Mouse (Mus musculus): Measurements from ENCODE around the gene Zfp523.
A peak's percentile ranks its signal among the peaks of the same experiment; 100 is the strongest.
"Not testable (repeated sequence)": the region's sequence is repeated elsewhere in the genome, so short reads cannot be mapped to it uniquely, and the experiment has no call there.

Gene Zfp523

GRCm38 (mm10) chr17:28212391-28212790 is 35.5 kb downstream of the Zfp523 start:
- DNase-seq (ENCODE audit: low read depth) = no peak

GRCm38 (mm10) chr17:28213236-28213635 is 36.3 kb downstream of the Zfp523 start:
- DNase-seq (ENCODE audit: low read depth) = no peak

GRCm38 (mm10) chr17:28216791-28217190 is 39.9 kb downstream of the Zfp523 start:
- no peak for DNase-seq (ENCODE audit: low read depth)

- DNase-seq (ENCODE audit: low read depth) = no peak
Measured at GRCm38 (mm10) chr17:28217721-28218649, 41.1 kb downstream of the Zfp523 start.

GRCm38 (mm10) chr17:28222463-28222862 is 45.5 kb downstream of the Zfp523 start:
- not testable (repeated sequence) for DNase-seq (ENCODE audit: low read depth)

- DNase-seq (ENCODE audit: low read depth) = peak; percentile 97
Measured at GRCm38 (mm10) chr17:28223561-28224391, 46.8 kb downstream of the Zfp523 start.

- DNase-seq (ENCODE audit: low read depth) = no peak
Measured at GRCm38 (mm10) chr17:28224615-28225014, 47.7 kb downstream of the Zfp523 start.

- no peak for DNase-seq (ENCODE audit: low read depth)
Measured at GRCm38 (mm10) chr17:28226014-28226413, 49.1 kb downstream of the Zfp523 start.

- DNase-seq (ENCODE audit: low read depth) = no peak
Measured at GRCm38 (mm10) chr17:28230486-28230885, 53.6 kb downstream of the Zfp523 start.

- DNase-seq (ENCODE audit: low read depth) = no peak
Measured at GRCm38 (mm10) chr17:28231026-28231736, 54.3 kb downstream of the Zfp523 start.

GRCm38 (mm10) chr17:28232475-28233060 is 55.6 kb downstream of the Zfp523 start, which contains the start of gene Ppard:
Gene Ppard, plus strand, starts transcription at chr17:28232700.
- DNase-seq (ENCODE audit: low read depth) = peak; percentile 94

GRCm38 (mm10) chr17:28233091-28233731 is 56.3 kb downstream of the Zfp523 start:
- DNase-seq (ENCODE audit: low read depth) = no peak

- no peak for DNase-seq (ENCODE audit: low read depth)
Measured at GRCm38 (mm10) chr17:28234641-28235040, 57.7 kb downstream of the Zfp523 start.

GRCm38 (mm10) chr17:28235982-28236635 is 59.2 kb downstream of the Zfp523 start:
- DNase-seq (ENCODE audit: low read depth) = no peak

GRCm38 (mm10) chr17:28236636-28237015 is 59.7 kb downstream of the Zfp523 start:
- no peak for DNase-seq (ENCODE audit: low read depth)

- DNase-seq (ENCODE audit: low read depth) = no peak
Measured at GRCm38 (mm10) chr17:28237362-28237761, 60.4 kb downstream of the Zfp523 start.

GRCm38 (mm10) chr17:28237874-28238273 is 60.9 kb downstream of the Zfp523 start:
- DNase-seq (ENCODE audit: low read depth) = no peak

- no peak for DNase-seq (ENCODE audit: low read depth)
Measured at GRCm38 (mm10) chr17:28240846-28241245, 63.9 kb downstream of the Zfp523 start.

GRCm38 (mm10) chr17:28242296-28242695 is 65.4 kb downstream of the Zfp523 start:
- DNase-seq (ENCODE audit: low read depth) = no peak

- no peak for DNase-seq (ENCODE audit: low read depth)
Measured at GRCm38 (mm10) chr17:28244214-28244613, 67.3 kb downstream of the Zfp523 start.

GRCm38 (mm10) chr17:28244714-28245113 is 67.8 kb downstream of the Zfp523 start:
- DNase-seq (ENCODE audit: low read depth) = no peak

Data from c-Kit-positive CD71-positive TER-119-negative erythroid progenitor cells, embryonic 14.5 days (primary cell).